Mouse (Mus musculus): ENCODE measurements around the gene A830018L16Rik. TPM values are rescaled to one million over a fixed set of nuclear protein-coding genes. Genes with fewer than 3 reads are reported as not detected.

The A830018L16Rik gene
- polyA plus RNA-seq, 1 experiment from 2014 or later: 0.84 TPM

GRCm38 (mm10) chr1:11873573-11873972 lies 459.7 kb downstream of the A830018L16Rik start:
- Histone ChIP-seq H3K27me3 (replicated peaks) (no peaks in the 10 kb centered on the region), H3K4me1 (no peaks in the 10 kb centered on the region), H3K27ac (replicated peaks) (no peak overlapping the region), H3K36me3 (no peaks in the 10 kb centered on the region), H3K9me3 (peaks cover 7% of the 10 kb centered on the region; the same call in 1 of the 2 replicates), H3K4me3 (no peak overlapping the region), H3K4me2 (no peak overlapping the region), H3K9ac (no peak overlapping the region)
- WGBS: 51% methylated on average over 1 of the region's 1 CpGs
- no peak for ATAC-seq (ENCODE audit: extremely low read depth, insufficient number of reproducible peaks, low FRiP score, low TSS enrichment)

- no peaks in the 10 kb centered on the region for H3K9me3 ChIP-seq
- no peaks in the 10 kb centered on the region; the same call in 1 of the 2 replicates for H3K4me1 ChIP-seq
- WGBS: 23% methylated on average over 2 of the region's 2 CpGs
- no peak overlapping the region for H3K27ac ChIP-seq (replicated peaks)
- H3K4me2 ChIP-seq: no peak overlapping the region
- no peaks in the 10 kb centered on the region for H3K36me3 ChIP-seq
- no peak overlapping the region for H3K4me3 ChIP-seq
- no peak overlapping the region for H3K9ac ChIP-seq
- H3K27me3 ChIP-seq (replicated peaks): no peaks in the 10 kb centered on the region
- ATAC-seq (ENCODE audit: extremely low read depth, insufficient number of reproducible peaks, low FRiP score, low TSS enrichment): no peak
These were observed 467.8 kb downstream of the A830018L16Rik start for GRCm38 (mm10) chr1:11881706-11882105.

GRCm38 (mm10) chr1:11895715-11896114 lies 481.8 kb downstream of the A830018L16Rik start:
- ATAC-seq (ENCODE audit: extremely low read depth, insufficient number of reproducible peaks, low FRiP score, low TSS enrichment): no peak
- Histone ChIP-seq H3K4me2 (no peak overlapping the region), H3K9me3 (no peaks in the 10 kb centered on the region), H3K4me3 (no peak overlapping the region), H3K27me3 (replicated peaks) (no peaks in the 10 kb centered on the region), H3K9ac (no peak overlapping the region), H3K36me3 (no peaks in the 10 kb centered on the region), H3K27ac (replicated peaks) (no peak overlapping the region), H3K4me1 (0 out of 2 replicates have a peak, but pooled peaks cover 4% of the 10 kb centered on the region)
- WGBS: 61% methylated on average over 3 of the region's 3 CpGs

- Histone ChIP-seq H3K9me3 (peaks cover 16% of the 10 kb centered on the region; the same call in 1 of the 2 replicates), H3K27ac (replicated peaks) (no peak overlapping the region), H3K9ac (no peak overlapping the region), H3K27me3 (replicated peaks) (no peaks in the 10 kb centered on the region), H3K4me1 (no peaks in the 10 kb centered on the region), H3K4me3 (no peak overlapping the region), H3K36me3 (no peaks in the 10 kb centered on the region), H3K4me2 (no peak overlapping the region)
- ATAC-seq (ENCODE audit: extremely low read depth, insufficient number of reproducible peaks, low FRiP score, low TSS enrichment): no peak
These were observed 502.0 kb downstream of the A830018L16Rik start for GRCm38 (mm10) chr1:11915873-11916272.

- WGBS: 35% methylated on average over 9 of the region's 9 CpGs
- Histone ChIP-seq H3K9ac (no peak overlapping the region), H3K4me1 (peaks cover 5% of the 10 kb centered on the region; the same call in 1 of the 2 replicates), H3K27ac (replicated peaks) (no peak overlapping the region), H3K4me2 (no peak overlapping the region), H3K36me3 (no peaks in the 10 kb centered on the region), H3K27me3 (replicated peaks) (no peaks in the 10 kb centered on the region), H3K9me3 (no peaks in the 10 kb centered on the region), H3K4me3 (no peak overlapping the region)
- ATAC-seq (ENCODE audit: extremely low read depth, insufficient number of reproducible peaks, low FRiP score, low TSS enrichment): no peak
These were observed 523.1 kb downstream of the A830018L16Rik start for GRCm38 (mm10) chr1:11936984-11937383.

GRCm38 (mm10) chr1:11959421-11960206 lies 545.7 kb downstream of the A830018L16Rik start:
- ATAC-seq (ENCODE audit: extremely low read depth, insufficient number of reproducible peaks, low FRiP score, low TSS enrichment): no peak
- no peaks in the 10 kb centered on the region for H3K4me1 ChIP-seq
- H3K4me3 ChIP-seq: no peak overlapping the region
- 72% methylated on average over 2 of the region's 2 CpGs for WGBS
- H3K36me3 ChIP-seq: no peaks in the 10 kb centered on the region
- 0 out of 2 replicates have a peak overlapping the region, but pooled peaks have one; percentile 8 for H3K27ac ChIP-seq (replicated peaks)
- no peaks in the 10 kb centered on the region for H3K27me3 ChIP-seq (replicated peaks)
- no peak overlapping the region for H3K4me2 ChIP-seq
- H3K9me3 ChIP-seq: no peaks in the 10 kb centered on the region
- H3K9ac ChIP-seq: no peak overlapping the region

GRCm38 (mm10) chr1:11982590-11983136 lies 568.8 kb downstream of the A830018L16Rik start:
- Histone ChIP-seq H3K27ac (replicated peaks) (no peak overlapping the region), H3K4me1 (peaks cover 16% of the 10 kb centered on the region), H3K4me2 (no peak overlapping the region), H3K9ac (no peak overlapping the region), H3K4me3 (no peak overlapping the region), H3K27me3 (replicated peaks) (no peaks in the 10 kb centered on the region), H3K36me3 (no peaks in the 10 kb centered on the region), H3K9me3 (no peaks in the 10 kb centered on the region)
- 34% methylated on average over 4 of the region's 4 CpGs for WGBS
- ATAC-seq (ENCODE audit: extremely low read depth, insufficient number of reproducible peaks, low FRiP score, low TSS enrichment): no peak

- no peaks in the 10 kb centered on the region for H3K27me3 ChIP-seq (replicated peaks)
- no peaks in the 10 kb centered on the region for H3K9me3 ChIP-seq
- no peak overlapping the region for H3K4me2 ChIP-seq
- no peaks in the 10 kb centered on the region for H3K36me3 ChIP-seq
- no peak overlapping the region for H3K27ac ChIP-seq (replicated peaks)
- 68% methylated on average over 3 of the region's 3 CpGs for WGBS
- H3K9ac ChIP-seq: no peak overlapping the region
- peaks cover 5% of the 10 kb centered on the region for H3K4me1 ChIP-seq
- no peak overlapping the region for H3K4me3 ChIP-seq
- ATAC-seq (ENCODE audit: extremely low read depth, insufficient number of reproducible peaks, low FRiP score, low TSS enrichment): no peak
These were observed 576.1 kb downstream of the A830018L16Rik start for GRCm38 (mm10) chr1:11990011-11990410.

- WGBS: 64% methylated on average over 2 of the region's 2 CpGs
These were observed 582.5 kb downstream of the A830018L16Rik start for GRCm38 (mm10) chr1:11996297-11996878.

GRCm38 (mm10) chr1:11997574-11997973 lies 583.7 kb downstream of the A830018L16Rik start:
- Histone ChIP-seq H3K4me3 (no peak overlapping the region), H3K9ac (no peak overlapping the region), H3K27me3 (replicated peaks) (no peaks in the 10 kb centered on the region), H3K27ac (replicated peaks) (no peak overlapping the region), H3K4me1 (peaks cover 5% of the 10 kb centered on the region; the same call in 1 of the 2 replicates), H3K9me3 (no peaks in the 10 kb centered on the region), H3K4me2 (no peak overlapping the region), H3K36me3 (no peaks in the 10 kb centered on the region)
- 62% methylated on average over 2 of the region's 2 CpGs for WGBS
- ATAC-seq (ENCODE audit: extremely low read depth, insufficient number of reproducible peaks, low FRiP score, low TSS enrichment): no peak

More at GRCm38 (mm10) chr1:11996297-11996878, 582.5 kb downstream of the A830018L16Rik start:
- H3K27me3 ChIP-seq (replicated peaks): no peaks in the 10 kb centered on the region
- no peaks in the 10 kb centered on the region for H3K9me3 ChIP-seq
- H3K27ac ChIP-seq (replicated peaks): no peak overlapping the region
- H3K9ac ChIP-seq: no peak overlapping the region
- H3K36me3 ChIP-seq: no peaks in the 10 kb centered on the region
- ATAC-seq (ENCODE audit: extremely low read depth, insufficient number of reproducible peaks, low FRiP score, low TSS enrichment): no peak
- no peak overlapping the region for H3K4me3 ChIP-seq
- no peak overlapping the region for H3K4me2 ChIP-seq
- H3K4me1 ChIP-seq: peaks cover 5% of the 10 kb centered on the region; the same call in 1 of the 2 replicates

GRCm38 (mm10) chr1:12000557-12000956 lies 586.7 kb downstream of the A830018L16Rik start:
- H3K4me3 ChIP-seq: no peak overlapping the region
- no peak overlapping the region for H3K4me2 ChIP-seq
- no peaks in the 10 kb centered on the region for H3K36me3 ChIP-seq
- H3K27me3 ChIP-seq (replicated peaks): no peaks in the 10 kb centered on the region
- ATAC-seq (ENCODE audit: extremely low read depth, insufficient number of reproducible peaks, low FRiP score, low TSS enrichment): no peak
- H3K9ac ChIP-seq: no peak overlapping the region
- H3K4me1 ChIP-seq: peaks cover 5% of the 10 kb centered on the region; the same call in 1 of the 2 replicates
- H3K9me3 ChIP-seq: no peaks in the 10 kb centered on the region
- WGBS: 50% methylated on average over 4 of the region's 4 CpGs
- no peak overlapping the region for H3K27ac ChIP-seq (replicated peaks)
